8 mouse cellular contexts compared by ENCODE assay signal in the genomic region with DNA sequence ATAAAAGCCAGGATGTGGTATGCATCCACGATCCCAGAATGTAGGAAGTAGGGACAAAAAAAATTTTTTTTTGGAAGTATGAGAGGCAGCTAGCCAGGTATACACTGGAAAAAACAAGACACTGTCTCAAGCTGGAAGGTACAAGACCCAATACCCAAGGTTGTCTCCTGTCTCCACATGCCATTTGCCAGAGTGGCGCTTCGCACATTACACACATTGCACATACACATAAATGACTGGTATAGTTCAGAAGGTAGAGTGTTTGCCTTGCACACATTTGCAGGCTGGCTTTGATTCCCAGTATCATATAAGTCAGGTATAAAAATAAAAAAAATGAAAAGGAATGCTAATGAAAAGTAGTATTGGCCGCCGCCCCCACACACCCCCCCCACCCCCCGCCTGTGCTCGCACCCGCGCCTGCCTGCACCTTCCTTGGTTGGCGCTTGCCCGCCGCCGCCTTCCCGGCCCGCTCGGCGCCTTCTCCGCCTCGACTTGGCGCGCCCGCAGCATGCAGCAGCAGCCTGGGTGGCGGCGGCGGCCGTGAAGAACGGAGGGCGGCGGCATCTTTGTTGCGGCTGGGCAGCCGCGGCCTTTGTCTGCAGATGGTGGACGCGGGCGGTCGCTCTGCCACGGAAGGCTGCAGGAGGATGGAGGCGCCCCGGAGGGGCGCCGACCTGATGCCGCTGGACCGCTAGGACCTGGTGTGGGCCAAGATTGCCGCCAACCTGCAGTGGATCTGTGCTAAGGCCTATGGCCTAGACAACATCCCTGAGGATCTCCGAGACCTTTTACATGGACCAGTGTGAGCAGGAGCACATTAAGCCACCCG.
DNase-seq lines count a peak whose midpoint lies in the region; ATAC-seq and TF ChIP-seq lines count a peak whose summit lies in the region.

No protein-coding gene starts in this region.

- no peak for TF ChIP-seq POLR2A in kidney, adult 2 months (IDR thresholded peaks at IDR 0.05; ENCODE audit: low read depth, low read length)
- TF ChIP-seq POLR2A in brain, embryonic 14.5 days (IDR thresholded peaks at IDR 0.05; ENCODE audit: borderline replicate concordance, extremely low read depth, insufficient read depth, insufficient read length, poor library complexity, severe bottlenecking): 0 out of 2 replicates have a peak, but pooled peaks have one; percentile 37

- H3K9ac ChIP-seq in kidney, embryonic 14.5 days (ENCODE audit: low read depth, low read length): peak overlapping the region; percentile 65
- H3K9ac ChIP-seq in limb, embryonic 12.5 days (replicated peaks): peak overlapping the region; percentile 70
- no peak overlapping the region for H3K9ac ChIP-seq in stomach, embryonic 14.5 days (replicated peaks; ENCODE audit: low read depth, low read length)

- H3K4me3 ChIP-seq in kidney, embryonic 14.5 days (ENCODE audit: low read length): peak overlapping the region; percentile 41
- no peak overlapping the region for H3K4me3 ChIP-seq in kidney, adult 2 months (ENCODE audit: insufficient read depth, low read depth, low read length)
- peak overlapping the region; percentile 53 for H3K4me3 ChIP-seq in forebrain, embryonic 10.5 days
- peak overlapping the region; percentile 38 for H3K4me3 ChIP-seq in limb, embryonic 12.5 days (replicated peaks)
- peak overlapping the region; percentile 14 for H3K4me3 ChIP-seq in stomach, embryonic 14.5 days (ENCODE audit: low read depth, low read length)
- H3K4me3 ChIP-seq in left cerebral cortex, adult 2 months: no peak overlapping the region

- intact Hi-C loops in left cerebral cortex, adult 2 months (cut with DNase I): no loop called here

- no peaks in the 10 kb centered on the region for H3K27me3 ChIP-seq in kidney, embryonic 14.5 days (ENCODE audit: control insufficient read depth, insufficient read depth, low read length)
- H3K27me3 ChIP-seq in kidney, adult 2 months (replicated peaks; ENCODE audit: control insufficient read depth, insufficient read depth, low read length): no peaks in the 10 kb centered on the region
- H3K27me3 ChIP-seq in forebrain, embryonic 10.5 days (ENCODE audit: poor library complexity, severe bottlenecking): peaks cover 32% of the 10 kb centered on the region
- 0 out of 2 replicates have a peak, but pooled peaks cover 8% of the 10 kb centered on the region for H3K27me3 ChIP-seq in limb, embryonic 12.5 days
- no peaks in the 10 kb centered on the region for H3K27me3 ChIP-seq in stomach, embryonic 14.5 days (ENCODE audit: control insufficient read depth, insufficient read depth, low read length)

- no peak overlapping the region for H3K27ac ChIP-seq in kidney, embryonic 14.5 days (ENCODE audit: low read depth, low read length)
- no peak overlapping the region for H3K27ac ChIP-seq in kidney, adult 2 months (ENCODE audit: insufficient read depth, low read depth, low read length)
- H3K27ac ChIP-seq in forebrain, embryonic 10.5 days: peak overlapping the region; percentile 88
- H3K27ac ChIP-seq in limb, embryonic 12.5 days: no peak overlapping the region
- H3K27ac ChIP-seq in stomach, embryonic 14.5 days (ENCODE audit: low read length): no peak overlapping the region
- no peak overlapping the region for H3K27ac ChIP-seq in left cerebral cortex, adult 2 months

- H3K4me1 ChIP-seq in kidney, embryonic 14.5 days (ENCODE audit: control insufficient read depth, insufficient read depth, low read length): no peaks in the 10 kb centered on the region
- H3K4me1 ChIP-seq in kidney, adult 2 months (ENCODE audit: control insufficient read depth, insufficient read depth, low read length): no peaks in the 10 kb centered on the region
- H3K4me1 ChIP-seq in forebrain, embryonic 10.5 days: peaks cover 18% of the 10 kb centered on the region
- peaks cover 22% of the 10 kb centered on the region; the same call in 1 of the 2 replicates for H3K4me1 ChIP-seq in limb, embryonic 12.5 days (replicated peaks)
- no peaks in the 10 kb centered on the region for H3K4me1 ChIP-seq in stomach, embryonic 14.5 days (ENCODE audit: control insufficient read depth, insufficient read depth, low read length)

- no peaks in the 10 kb centered on the region for H3K36me3 ChIP-seq in kidney, embryonic 14.5 days (ENCODE audit: control insufficient read depth, insufficient read depth, low read length)
- no peaks in the 10 kb centered on the region for H3K36me3 ChIP-seq in kidney, adult 2 months (ENCODE audit: control insufficient read depth, insufficient read depth, low read length)
- peaks cover 14% of the 10 kb centered on the region; the same call in 1 of the 2 replicates for H3K36me3 ChIP-seq in forebrain, embryonic 10.5 days (replicated peaks)
- peaks cover 20% of the 10 kb centered on the region for H3K36me3 ChIP-seq in limb, embryonic 12.5 days
- H3K36me3 ChIP-seq in stomach, embryonic 14.5 days (ENCODE audit: control insufficient read depth, insufficient read depth, low read length): no peaks in the 10 kb centered on the region

- peak; percentile 70; the same call in 1 of the 2 replicates for ATAC-seq in kidney, embryonic 14.5 days (ENCODE audit: low FRiP score, low TSS enrichment)
- 0 out of 2 replicates have a peak, but pooled peaks have one; percentile 26 for ATAC-seq in limb, embryonic 12.5 days (ENCODE audit: insufficient number of reproducible peaks, insufficient read depth, low FRiP score, low TSS enrichment, low read depth)
- ATAC-seq in stomach, embryonic 14.5 days (ENCODE audit: insufficient number of reproducible peaks, insufficient read depth, low FRiP score, low read depth): peak; percentile 42; the same call in 1 of the 2 replicates

- 18% methylated on average over 46 of the region's 46 CpGs for WGBS in kidney, embryonic 14.5 days
- WGBS in kidney, adult 2 months: 37% methylated on average over 46 of the region's 46 CpGs
- 10% methylated on average over 46 of the region's 46 CpGs for WGBS in forebrain, embryonic 10.5 days
- 11% methylated on average over 46 of the region's 46 CpGs for WGBS in limb, embryonic 12.5 days
- 19% methylated on average over 45 of the region's 46 CpGs for WGBS in stomach, embryonic 14.5 days

- no peak for TF ChIP-seq CTCF in kidney, adult 2 months (conservative IDR thresholded peaks at IDR 0.05; ENCODE audit: insufficient read depth, insufficient read length, low read depth, low read length)
- no peak for TF ChIP-seq CTCF in brain, embryonic 14.5 days (IDR thresholded peaks at IDR 0.05; ENCODE audit: borderline replicate concordance, extremely low read depth, insufficient read depth, insufficient read length)
- no peak for TF ChIP-seq CTCF in left cerebral cortex, adult 2 months (IDR thresholded peaks at IDR 0.05)

- no peak for DNase-seq in kidney, adult 2 months
- peak; percentile 76 for DNase-seq in brain, embryonic 14.5 days (ENCODE audit: low read depth)
- peak; percentile 52 for DNase-seq in forebrain, embryonic 10.5 days (ENCODE audit: extremely low spot score, low spot score)
- no peak for DNase-seq in left cerebral cortex, adult 2 months (ENCODE audit: extremely low spot score in 1 of 2, low spot score in 2 of 2)
- DNase-seq in lung, adult 18-20 months: no peak

- no peaks in the 10 kb centered on the region for H3K9me3 ChIP-seq in kidney, embryonic 14.5 days (ENCODE audit: control insufficient read depth, low read length)
- H3K9me3 ChIP-seq in forebrain, embryonic 10.5 days: peaks cover 5% of the 10 kb centered on the region; the same call in 1 of the 2 replicates
- peaks cover 10% of the 10 kb centered on the region; the same call in 1 of the 2 replicates for H3K9me3 ChIP-seq in limb, embryonic 12.5 days
- no peaks in the 10 kb centered on the region for H3K9me3 ChIP-seq in stomach, embryonic 14.5 days (ENCODE audit: control insufficient read depth, low read depth, low read length)

- peak overlapping the region; percentile 80 for H3K4me2 ChIP-seq in kidney, embryonic 14.5 days (replicated peaks; ENCODE audit: low read depth, low read length)
- H3K4me2 ChIP-seq in limb, embryonic 12.5 days: peak overlapping the region; percentile 70
- H3K4me2 ChIP-seq in stomach, embryonic 14.5 days (replicated peaks; ENCODE audit: low read depth, low read length): peak overlapping the region; percentile 44

Comparison
In these comparisons a context has a peak if more than half of its experiments do, and no peak if none do; other contexts are left out.
1. H3K4me3 ChIP-seq: peak in kidney, embryonic 14.5 days (single experiment), forebrain, embryonic 10.5 days (single experiment), limb, embryonic 12.5 days (single experiment) and stomach, embryonic 14.5 days (single experiment); none in kidney, adult 2 months (single experiment) and left cerebral cortex, adult 2 months (single experiment).
2. DNase-seq: peak in brain, embryonic 14.5 days (single experiment) and forebrain, embryonic 10.5 days (single experiment); none in kidney, adult 2 months (single experiment), left cerebral cortex, adult 2 months (0 of 2) and lung, adult 18-20 months (0 of 2).
3. Peak in every context shown above with its lines, with median percentiles within 50 percentile points of each other: ATAC-seq and H3K4me2 ChIP-seq.